Mouse (Mus musculus): Measurements from ENCODE around the gene Wdr93. TPM values are rescaled to one million over a fixed set of nuclear protein-coding genes. Genes with fewer than 3 reads are reported as not detected.

Wdr93 gene
- polyA plus RNA-seq, 1 experiment, result 0.06 TPM

GRCm38 (mm10) chr7:79831585-79831984, 88.6 kb downstream of the Wdr93 start:
- peak overlapping the region; percentile 13; the same call in 1 of the 2 replicates for H3K27ac ChIP-seq (ENCODE audit: insufficient read depth, low read depth, low read length)
- H3K36me3 ChIP-seq (ENCODE audit: control insufficient read depth, insufficient read depth, low read length), result peaks cover 74% of the 10 kb centered on the region
- WGBS, result 64% methylated on average over 6 of the region's 6 CpGs
- no peaks in the 10 kb centered on the region for H3K27me3 ChIP-seq (ENCODE audit: control insufficient read depth, insufficient read depth, low read length)
- TF ChIP-seq POLR2A (IDR thresholded peaks at IDR 0.05; ENCODE audit: low read depth, low read length) (no peak), CTCF (IDR thresholded peaks at IDR 0.05; ENCODE audit: extremely low read depth, insufficient read length, insufficient replicate concordance, low read depth, low read length) (no peak)
- H3K4me3 ChIP-seq (ENCODE audit: low read depth, low read length), result peak overlapping the region; percentile 33
- H3K4me1 ChIP-seq (ENCODE audit: control insufficient read depth, insufficient read depth, insufficient read length, low read length), result peaks cover 14% of the 10 kb centered on the region; the same call in 1 of the 2 replicates

- Histone ChIP-seq H3K36me3 (ENCODE audit: control insufficient read depth, insufficient read depth, low read length) (peaks cover 72% of the 10 kb centered on the region), H3K27me3 (ENCODE audit: control insufficient read depth, insufficient read depth, low read length) (no peaks in the 10 kb centered on the region), H3K4me3 (ENCODE audit: low read depth, low read length) (peak overlapping the region; percentile 36; the same call in 1 of the 2 replicates), H3K27ac (ENCODE audit: insufficient read depth, low read depth, low read length) (no peak overlapping the region), H3K4me1 (ENCODE audit: control insufficient read depth, insufficient read depth, insufficient read length, low read length) (peaks cover 23% of the 10 kb centered on the region; the same call in 1 of the 2 replicates)
- TF ChIP-seq CTCF (IDR thresholded peaks at IDR 0.05; ENCODE audit: extremely low read depth, insufficient read length, insufficient replicate concordance, low read depth, low read length) (no peak), POLR2A (IDR thresholded peaks at IDR 0.05; ENCODE audit: low read depth, low read length) (no peak)
Observed at GRCm38 (mm10) chr7:79832980-79833379, 90.0 kb downstream of the Wdr93 start.

DNA sequence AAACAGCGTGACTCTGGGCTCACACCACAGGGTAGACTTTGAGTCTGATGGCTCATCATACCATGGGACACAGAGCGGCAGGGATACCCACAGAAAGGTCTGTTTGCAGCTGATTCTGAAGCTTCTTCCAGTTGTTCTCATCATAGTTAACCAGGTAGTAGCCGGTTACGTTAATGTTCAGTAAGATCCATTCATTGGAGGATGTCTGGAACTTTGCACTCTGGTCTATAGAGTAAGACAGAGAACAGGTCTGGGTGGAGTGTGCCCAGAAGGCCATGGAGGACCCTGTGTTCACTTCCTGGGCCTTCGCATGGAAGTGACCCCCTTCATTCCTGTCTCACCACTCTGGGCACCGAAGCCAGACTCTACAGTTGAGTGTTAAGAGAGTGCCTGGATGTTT, 92.2 kb downstream of the Wdr93 start:
- H3K27me3 ChIP-seq (ENCODE audit: control insufficient read depth, insufficient read depth, low read length), result no peaks in the 10 kb centered on the region
- H3K27ac ChIP-seq (ENCODE audit: insufficient read depth, low read depth, low read length), result peak overlapping the region; percentile 41
- 89% methylated on average over 6 of the region's 6 CpGs for WGBS
- H3K4me1 ChIP-seq (ENCODE audit: control insufficient read depth, insufficient read depth, insufficient read length, low read length), result peaks cover 25% of the 10 kb centered on the region; the same call in 1 of the 2 replicates
- peaks cover 90% of the 10 kb centered on the region for H3K36me3 ChIP-seq (ENCODE audit: control insufficient read depth, insufficient read depth, low read length)
- TF ChIP-seq CTCF (IDR thresholded peaks at IDR 0.05; ENCODE audit: extremely low read depth, insufficient read length, insufficient replicate concordance, low read depth, low read length), result no peak
- TF ChIP-seq POLR2A (IDR thresholded peaks at IDR 0.05; ENCODE audit: low read depth, low read length), result no peak
- H3K4me3 ChIP-seq (ENCODE audit: low read depth, low read length), result peak overlapping the region; percentile 40

Other genes starting within 250 kb of the Wdr93 start
- gene Rhcg, start 125.5 kb upstream of the Wdr93 start, polyA plus RNA-seq (2012; rRNA removed), result not detected in 2 replicates
- gene Ticrr, start 83.0 kb upstream of the Wdr93 start, polyA plus RNA-seq (2012; rRNA removed), result 0.85 and 1.1 TPM in 2 replicates
- gene Kif7, start 27.4 kb upstream of the Wdr93 start, polyA plus RNA-seq (2012; rRNA removed), result 0.39 and 0.86 TPM in 2 replicates
- gene Plin1, start 10.3 kb upstream of the Wdr93 start, polyA plus RNA-seq (2012; rRNA removed), result 1.5 and 4.5 TPM in 2 replicates
- gene Pex11a, start within 50 bp of the Wdr93 start, polyA plus RNA-seq (2012; rRNA removed), result 13.8 and 17.9 TPM in 2 replicates
- gene Mesp1, start 50.6 kb downstream of the Wdr93 start, polyA plus RNA-seq (2012; rRNA removed), result 0.28 and 1.2 TPM in 2 replicates
- gene Mesp2, start 67.6 kb downstream of the Wdr93 start, polyA plus RNA-seq (2012; rRNA removed), result 0.33 TPM in 2 replicates
- gene Anpep, start 117.9 kb downstream of the Wdr93 start, polyA plus RNA-seq (2012; rRNA removed), result 1,432 and 7,549 TPM in 2 replicates
- 5.2 and 10.4 TPM in 2 replicates for gene Ap3s2, start 177.5 kb downstream of the Wdr93 start, polyA plus RNA-seq (2012; rRNA removed)
- 21.3 and 23.2 TPM in 2 replicates for gene Arpin, start 192.2 kb downstream of the Wdr93 start, polyA plus RNA-seq (2012; rRNA removed)